Mouse (Mus musculus) megakaryocyte, adult 5-6 weeks (primary cell): ENCODE measurements around the gene Mt3. TPM values are rescaled to one million over a fixed set of nuclear protein-coding genes. Genes with fewer than 3 reads are reported as not detected.
A peak's percentile ranks its signal among the peaks of the same experiment; 100 is the strongest.
"Not testable (repeated sequence)": the region's sequence is repeated elsewhere in the genome, so short reads cannot be mapped to it uniquely, and the experiment has no call there.

Source experiments
- ATAC-seq: 2 replicates; pipeline ENCODE4 v1.8.0; 2016; ENCODE audit warnings: mild to moderate bottlenecking, inconsistent platforms; ENCODE audit not compliant: poor library complexity, severe bottlenecking
- total RNA-seq, 2 experiments: library from RNA; stranded (forward) in 1 of 2; stranded (reverse) in 1 of 2; fragments of 153-499, 151-499 nt in 1 of 2; fragments of 221-1000, 200-1000 nt in 1 of 2; gene quantifications; 2 replicates each; pipeline versions ENCODE4 v1.2.3 to v1.2.4; 2015 to 2017

The Mt3 gene
- total RNA-seq, 2 experiments from 2014 or later, result not detected

DNA sequence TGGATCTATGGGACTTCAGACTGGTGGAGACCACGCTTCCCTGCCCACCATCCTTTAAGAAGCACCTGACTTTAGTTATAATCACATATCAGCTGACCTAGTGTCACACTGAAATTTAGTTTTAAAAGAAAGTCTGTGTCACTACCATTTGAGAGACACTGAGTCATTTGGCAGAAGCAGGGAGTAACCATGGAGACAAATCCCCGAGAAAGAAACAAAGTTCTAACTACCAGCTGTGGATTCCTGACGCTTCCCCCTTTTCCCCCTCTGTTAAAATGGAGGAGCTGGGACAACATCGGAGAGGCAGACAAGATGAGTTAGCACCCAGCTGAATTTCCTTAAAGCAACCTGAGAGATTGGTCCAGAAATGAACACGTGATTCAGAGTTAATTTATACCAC lies 4.2 kb upstream of the Mt3 start:
- ATAC-seq, result no peak

DNA sequence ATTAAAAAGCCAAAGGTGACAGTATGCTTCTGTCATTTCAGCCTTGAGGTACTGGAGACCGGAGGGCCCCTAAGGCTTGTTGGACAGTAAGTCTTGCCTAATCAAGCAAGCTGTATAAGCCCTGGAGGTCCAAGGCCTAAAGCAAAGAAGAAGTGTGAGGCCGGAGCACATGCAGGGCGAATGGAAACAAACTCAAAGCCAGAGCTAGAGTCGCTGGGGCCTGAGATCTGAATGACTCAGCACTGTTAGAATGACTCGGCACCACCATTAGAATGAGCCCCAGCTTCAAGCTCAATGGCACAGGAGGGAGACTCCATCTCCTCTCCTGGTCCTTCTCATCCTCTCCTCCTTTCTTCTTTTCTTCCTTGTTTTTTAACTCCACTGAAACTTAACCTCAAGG lies 1.5 kb upstream of the Mt3 start:
- ATAC-seq, result no peak

DNA sequence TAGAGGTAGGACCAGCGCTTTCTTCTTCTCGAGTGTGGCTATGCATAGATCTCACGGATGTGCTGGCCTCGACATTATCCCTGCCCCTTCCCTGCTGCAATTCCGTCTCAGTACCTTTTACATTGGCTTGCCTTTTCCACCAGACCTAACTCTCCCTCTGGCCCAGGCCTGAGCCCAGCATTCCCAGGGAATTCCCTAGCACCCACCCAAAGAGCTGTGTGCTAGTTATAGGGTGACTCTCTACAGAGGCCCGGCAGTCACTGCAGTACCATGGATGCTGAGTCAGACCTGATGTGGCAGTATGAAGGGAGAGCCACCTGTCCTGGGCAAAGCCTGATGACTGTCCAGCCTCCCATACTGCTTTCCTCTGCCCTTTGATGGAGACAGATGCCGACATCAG lies 1.0 kb downstream of the Mt3 start:
- no peak for ATAC-seq

DNA sequence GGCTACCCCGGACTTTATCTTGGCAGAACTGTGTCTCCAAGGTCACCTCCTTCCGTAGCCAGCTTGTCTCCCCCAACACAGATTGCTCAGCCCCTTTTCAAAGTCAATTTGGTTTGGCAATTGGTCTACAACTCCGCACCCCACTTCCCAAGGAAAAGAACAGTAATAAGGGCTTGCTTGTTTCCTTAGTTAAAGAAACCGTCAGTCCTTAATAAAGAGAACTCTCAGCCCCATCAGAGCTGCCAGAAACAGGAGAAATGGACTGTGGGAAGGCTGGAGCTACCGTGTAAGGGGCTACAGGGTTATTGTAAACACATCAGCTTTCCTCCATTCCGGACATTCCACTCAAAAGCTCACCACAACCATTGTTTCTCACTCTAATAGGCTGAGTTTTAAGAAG lies 2.1 kb downstream of the Mt3 start:
- ATAC-seq, result no peak

DNA sequence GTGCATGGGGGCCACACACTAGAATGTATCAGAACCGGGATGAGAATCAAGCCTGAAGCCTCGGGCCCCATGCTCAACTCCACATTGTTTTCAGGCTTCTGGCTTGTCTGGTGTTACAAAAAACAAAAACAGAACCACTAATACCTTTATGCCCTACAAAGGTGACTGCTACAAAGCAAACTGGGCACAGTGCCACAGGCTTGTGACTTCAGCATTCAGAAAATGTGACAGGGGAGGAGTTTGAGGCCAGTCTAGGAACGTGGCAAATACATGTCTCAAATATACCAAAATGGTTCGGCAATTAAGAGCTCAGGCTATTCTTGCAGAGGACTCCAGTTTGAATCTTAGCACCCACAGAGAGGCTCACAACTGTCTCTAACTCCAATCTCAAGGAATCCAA lies 3.7 kb downstream of the Mt3 start:
- no peak for ATAC-seq

DNA sequence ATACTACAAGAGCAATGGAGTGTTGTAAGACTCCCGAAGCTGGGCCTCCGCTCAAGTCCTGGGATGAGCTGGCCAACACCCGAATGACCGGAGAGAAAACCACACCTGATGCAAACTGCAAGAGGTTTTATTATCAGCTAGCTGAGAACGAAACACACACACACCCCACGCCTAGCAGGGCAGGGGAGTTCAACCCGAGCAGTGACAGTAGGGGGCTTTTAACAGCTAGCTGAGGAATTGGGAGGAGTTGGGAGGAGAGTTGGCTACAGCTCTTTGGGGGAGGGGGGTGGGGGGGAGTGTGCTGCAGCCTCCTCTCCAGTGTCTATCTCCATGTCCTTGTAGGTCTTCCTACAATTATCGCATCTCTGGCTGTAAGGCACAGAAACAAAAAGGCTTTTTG lies 13.4 kb downstream of the Mt3 start:
- not testable (repeated sequence) for ATAC-seq

DNA sequence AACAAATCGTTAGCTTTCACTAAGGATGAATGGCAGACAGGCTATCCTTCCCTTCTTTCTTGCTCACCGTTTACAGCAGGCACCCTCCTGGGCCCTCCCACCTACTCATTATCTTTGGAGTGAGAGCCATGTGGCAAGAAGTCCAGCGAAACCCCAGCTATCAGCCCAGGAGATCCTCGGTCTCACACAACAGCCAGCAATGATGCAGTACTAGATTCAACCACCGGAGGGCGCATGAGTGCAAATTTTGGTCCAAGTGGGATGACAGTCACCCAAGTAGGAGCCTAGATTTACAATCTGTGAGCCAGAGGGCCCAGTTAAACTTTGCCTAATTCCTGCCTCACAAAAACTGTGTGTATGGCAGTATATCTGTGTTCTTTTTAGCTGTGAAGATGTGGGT lies 14.8 kb downstream of the Mt3 start:
- peak; percentile 91 for ATAC-seq

DNA sequence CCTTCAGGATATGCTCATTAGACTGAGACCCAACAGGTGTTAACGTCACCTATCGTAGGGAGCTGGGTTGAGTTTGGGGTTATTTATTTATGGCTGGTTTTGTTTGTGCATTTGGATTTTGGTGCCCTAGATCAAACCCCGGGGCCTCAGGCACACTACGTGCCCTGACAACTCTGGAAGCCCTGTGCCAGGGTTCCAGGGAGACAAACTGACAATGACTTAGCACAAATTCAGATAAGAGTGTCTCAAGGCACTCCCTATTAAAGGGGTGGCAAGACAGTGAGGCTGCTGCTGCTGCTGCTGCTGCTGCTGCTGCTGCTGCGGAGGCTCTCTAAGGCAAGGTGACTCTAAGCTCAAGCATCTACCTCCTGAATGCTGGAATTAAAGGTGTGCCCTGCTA lies 17.1 kb downstream of the Mt3 start:
- no peak for ATAC-seq

DNA sequence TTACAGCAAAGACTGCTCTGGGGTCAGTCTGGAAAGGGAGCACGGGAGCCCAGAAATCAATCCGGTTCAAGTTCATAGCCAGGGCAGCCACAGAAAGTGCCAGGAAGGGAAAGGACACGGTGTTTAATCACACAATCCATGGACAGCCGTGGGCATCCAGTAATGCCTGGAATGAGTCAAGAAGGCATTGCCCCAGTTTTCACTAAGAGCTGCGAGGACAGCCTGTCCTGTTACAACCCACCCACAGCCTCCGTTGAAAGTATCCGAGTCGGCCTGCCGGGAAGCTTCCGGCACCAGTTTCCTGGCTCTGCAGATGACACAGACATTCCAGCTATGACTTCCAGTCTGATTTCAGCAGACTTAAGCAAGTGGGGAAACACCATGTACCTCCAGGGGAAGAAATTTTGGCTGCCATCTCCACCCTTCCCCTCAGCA lies 18.9 kb downstream of the Mt3 start:
- no peak for ATAC-seq

DNA sequence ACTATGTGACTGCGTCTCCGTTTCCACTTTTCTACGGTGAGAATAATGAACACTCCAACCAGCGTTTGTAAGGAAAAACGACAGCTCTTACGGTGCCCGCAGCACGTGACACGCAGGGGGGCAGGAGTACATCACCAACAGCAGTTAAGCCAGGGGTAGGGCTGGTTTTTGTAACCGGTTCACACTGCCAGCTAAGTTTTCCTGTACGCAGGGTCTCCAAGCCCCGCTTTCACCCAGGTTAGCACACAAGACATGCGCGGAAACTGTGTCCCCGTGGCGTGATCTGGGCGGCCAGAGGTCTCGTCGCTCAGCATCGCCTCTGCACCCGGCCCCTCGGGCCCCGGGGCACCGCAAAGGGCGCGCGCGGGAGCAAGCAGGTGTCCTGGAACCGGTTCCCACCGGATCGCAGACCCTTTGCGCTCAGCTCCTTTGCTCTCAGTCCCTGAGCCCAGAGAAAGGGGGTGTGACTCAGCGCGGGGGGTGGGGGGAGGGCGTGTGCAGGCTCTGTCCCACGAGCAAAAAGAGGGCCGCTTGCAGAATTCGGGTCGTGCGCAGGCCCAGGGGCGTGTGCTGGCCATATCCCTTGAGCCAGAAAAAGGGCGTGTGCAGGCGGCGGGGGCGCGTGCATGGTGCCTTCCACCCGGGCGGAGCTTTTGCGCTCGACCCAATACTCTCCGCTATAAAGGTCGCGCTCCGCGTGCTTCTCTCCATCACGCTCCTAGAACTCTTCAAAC lies 19.8 kb downstream of the Mt3 start, which contains the start of gene Mt2:
Gene Mt2, plus strand, starts transcription at position 590 of the 734 bp plus-strand sequence.
- peak; percentile 43 for ATAC-seq

DNA sequence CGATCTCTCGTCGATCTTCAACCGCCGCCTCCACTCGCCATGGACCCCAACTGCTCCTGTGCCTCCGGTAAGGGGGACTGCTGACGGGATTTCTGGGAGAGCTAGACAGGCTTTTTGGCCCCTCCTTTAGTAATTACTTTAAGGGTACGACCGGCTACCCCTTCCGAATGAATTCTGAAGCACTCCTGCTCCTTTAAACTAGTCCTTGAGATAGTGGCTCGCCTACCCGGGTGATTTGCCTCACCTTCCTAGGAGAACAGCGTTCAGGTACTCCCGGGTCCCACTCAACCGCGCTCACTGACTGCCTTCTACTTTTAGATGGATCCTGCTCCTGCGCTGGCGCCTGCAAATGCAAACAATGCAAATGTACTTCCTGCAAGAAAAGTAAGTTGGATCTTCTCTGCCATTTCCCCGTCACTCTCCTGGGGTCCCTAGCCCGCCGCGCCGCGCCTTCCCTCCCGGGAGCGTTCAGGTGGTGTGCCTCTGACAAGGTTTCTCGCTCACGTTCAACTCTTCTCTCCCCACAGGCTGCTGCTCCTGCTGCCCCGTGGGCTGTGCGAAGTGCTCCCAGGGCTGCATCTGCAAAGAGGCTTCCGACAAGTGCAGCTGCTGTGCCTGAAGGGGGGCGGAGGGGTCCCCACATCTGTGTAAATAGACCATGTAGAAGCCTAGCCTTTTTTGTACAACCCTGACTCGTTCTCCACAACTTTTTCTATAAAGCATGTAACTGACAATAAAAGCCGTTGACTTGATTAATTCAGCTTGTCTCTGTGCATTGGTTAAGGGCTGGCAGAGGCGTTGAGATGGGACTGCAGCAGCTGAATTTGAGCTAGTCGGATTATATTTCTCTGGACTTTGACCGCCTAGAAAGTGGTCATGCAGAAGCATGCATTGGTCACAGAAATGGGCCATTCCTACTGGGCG lies 20.7 kb downstream of the Mt3 start:
- 0 out of 2 replicates have a peak, but pooled peaks have one; percentile 31 for ATAC-seq

DNA sequence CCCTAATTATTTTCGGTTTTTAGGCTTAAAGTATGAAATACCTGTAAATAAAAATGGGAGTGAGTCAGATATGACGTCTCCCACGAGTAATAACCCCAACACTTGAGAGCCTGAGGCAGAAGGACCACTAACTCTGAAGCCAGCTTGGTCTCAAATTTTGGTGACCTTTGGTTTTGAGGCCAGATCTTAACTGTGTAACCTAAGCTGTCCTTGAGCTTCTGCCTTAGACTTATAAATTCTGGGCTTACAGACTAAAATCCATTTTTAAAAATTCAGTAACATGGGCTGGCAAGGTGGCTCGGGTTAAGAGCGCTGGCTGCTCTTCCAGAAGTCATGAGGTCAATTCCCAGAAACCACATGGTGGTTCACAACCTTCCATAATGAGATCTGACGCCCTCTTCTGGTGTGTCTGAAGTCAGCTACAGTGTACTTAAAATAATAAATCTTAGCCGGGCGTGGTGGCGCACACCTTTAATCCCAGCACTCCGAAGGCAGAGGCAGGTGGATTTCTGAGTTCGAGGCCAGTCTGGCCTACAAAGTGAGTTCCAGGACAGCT lies 21.5 kb downstream of the Mt3 start:
- ATAC-seq, result no peak

DNA sequence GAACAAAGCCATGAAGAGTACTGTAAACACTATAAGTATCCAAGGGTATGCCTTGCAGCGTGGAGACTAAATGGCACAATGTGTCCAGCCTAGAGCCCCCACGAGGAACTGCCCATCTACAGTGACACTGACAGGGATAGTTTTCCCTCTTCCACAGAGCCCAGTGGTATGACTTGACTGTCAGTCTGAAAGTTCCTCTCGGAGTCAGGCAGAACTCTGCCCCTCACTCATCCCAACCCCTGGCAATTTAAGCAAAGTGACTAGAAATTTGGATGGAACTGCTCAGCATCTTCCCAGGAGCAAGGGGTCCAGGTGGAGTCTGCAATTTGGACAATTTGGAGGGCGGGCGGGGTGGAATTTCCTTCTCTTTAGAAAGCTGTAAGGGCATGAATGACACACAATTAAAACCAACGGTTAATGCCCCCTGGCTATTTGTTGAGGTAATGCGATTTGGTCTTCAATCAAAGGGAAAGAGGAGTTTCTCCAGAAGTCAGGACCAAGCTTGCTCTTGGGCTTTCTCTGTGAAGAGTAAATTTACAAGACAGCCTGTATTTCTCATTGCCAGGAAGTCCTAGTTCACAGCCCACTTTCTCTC lies 22.3 kb downstream of the Mt3 start:
- no peak for ATAC-seq

DNA sequence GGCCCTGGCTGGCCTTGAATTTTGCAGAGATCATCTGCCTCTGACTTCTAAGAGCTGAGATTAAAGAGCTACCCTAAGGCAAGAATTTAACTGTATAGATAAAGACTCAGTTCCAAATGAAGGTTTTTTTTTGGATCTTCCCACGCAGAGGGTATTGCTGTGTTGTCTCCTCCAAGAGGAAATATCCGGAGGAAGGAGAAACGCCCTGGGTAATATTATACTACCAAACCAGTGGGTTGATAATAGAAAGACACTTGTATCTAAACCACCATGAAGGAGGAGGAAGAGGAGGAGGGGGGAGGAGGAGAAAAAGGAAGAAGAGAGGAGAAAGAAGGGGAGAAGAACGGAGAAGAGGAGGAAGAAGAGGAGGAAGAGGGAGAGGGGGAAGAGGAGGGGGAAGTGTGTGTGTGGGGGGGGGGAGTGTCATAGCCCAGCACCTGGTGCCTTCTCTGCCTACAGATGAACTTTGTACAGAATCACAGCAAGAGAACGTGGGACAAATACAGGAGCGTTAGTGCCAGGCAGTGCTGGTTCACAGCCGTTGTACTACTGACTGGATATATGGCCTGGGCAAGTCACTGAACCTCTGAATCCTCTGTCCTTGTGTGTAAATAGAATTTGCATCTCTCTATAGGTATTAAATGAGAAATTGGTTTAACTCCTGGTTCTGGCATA lies 25.4 kb downstream of the Mt3 start:
- ATAC-seq, result no peak

DNA sequence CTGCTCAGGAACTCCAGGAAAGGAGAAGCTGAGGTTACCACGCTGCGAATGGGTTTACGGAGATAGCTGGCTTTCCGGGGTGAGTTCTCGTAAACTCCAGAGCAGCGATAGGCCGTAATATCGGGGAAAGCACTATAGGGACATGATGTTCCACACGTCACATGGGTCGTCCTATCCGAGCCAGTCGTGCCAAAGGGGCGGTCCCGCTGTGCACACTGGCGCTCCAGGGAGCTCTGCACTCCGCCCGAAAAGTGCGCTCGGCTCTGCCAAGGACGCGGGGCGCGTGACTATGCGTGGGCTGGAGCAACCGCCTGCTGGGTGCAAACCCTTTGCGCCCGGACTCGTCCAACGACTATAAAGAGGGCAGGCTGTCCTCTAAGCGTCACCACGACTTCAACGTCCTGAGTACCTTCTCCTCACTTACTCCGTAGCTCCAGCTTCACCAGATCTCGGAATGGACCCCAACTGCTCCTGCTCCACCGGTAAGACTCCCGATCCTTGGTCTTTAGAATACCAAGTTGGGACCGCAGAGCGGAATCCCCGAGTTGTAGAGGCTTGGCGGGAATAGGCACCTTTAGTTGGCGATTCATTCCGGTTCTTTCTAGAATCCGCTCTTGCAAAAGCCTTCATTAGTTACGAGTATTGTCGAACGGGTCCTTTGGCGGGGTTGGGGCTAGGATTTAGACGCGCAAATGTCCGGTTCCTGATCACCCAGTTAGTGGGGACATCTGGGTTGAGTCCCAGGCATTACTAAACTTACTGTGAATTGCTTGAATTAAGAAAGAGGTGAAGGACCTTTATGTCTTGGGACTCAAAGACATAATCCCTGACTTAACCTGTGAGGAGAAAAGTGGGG lies 26.7 kb downstream of the Mt3 start, which contains the start of gene Mt1:
Gene Mt1, plus strand, starts transcription at position 226 of the 856 bp plus-strand sequence.
- ATAC-seq, result peak; percentile 78

DNA sequence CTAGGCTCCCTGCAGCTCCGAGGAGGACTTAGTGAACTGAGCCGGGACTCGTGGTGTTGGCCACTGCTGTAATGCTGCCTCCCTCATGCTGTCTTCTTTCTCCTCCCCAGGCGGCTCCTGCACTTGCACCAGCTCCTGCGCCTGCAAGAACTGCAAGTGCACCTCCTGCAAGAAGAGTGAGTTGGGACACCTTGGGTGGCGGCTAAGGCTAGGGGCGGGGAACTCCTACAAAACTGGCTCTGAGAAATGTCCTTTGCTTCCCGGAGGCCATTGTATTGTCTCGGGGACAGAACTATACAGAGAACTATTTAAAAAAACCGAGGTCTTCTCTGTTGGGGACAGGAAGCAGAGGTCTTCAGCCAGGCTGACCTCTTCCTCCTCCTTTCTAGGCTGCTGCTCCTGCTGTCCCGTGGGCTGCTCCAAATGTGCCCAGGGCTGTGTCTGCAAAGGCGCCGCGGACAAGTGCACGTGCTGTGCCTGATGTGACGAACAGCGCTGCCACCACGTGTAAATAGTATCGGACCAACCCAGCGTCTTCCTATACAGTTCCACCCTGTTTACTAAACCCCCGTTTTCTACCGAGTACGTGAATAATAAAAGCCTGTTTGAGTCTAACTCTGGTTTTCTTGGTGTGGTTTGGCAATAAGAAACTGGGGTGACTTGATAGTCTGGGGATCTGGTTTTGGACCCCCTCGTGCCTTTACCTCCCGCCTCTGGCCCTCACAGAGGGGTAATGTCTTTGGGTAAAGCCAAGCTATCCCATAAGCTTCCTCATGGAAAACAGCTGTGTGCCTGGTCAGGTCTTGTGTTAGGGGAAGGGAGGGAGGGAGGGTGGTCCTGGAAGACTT lies 27.5 kb downstream of the Mt3 start:
- 0 out of 2 replicates have a peak, but pooled peaks have one; percentile 14 for ATAC-seq

DNA sequence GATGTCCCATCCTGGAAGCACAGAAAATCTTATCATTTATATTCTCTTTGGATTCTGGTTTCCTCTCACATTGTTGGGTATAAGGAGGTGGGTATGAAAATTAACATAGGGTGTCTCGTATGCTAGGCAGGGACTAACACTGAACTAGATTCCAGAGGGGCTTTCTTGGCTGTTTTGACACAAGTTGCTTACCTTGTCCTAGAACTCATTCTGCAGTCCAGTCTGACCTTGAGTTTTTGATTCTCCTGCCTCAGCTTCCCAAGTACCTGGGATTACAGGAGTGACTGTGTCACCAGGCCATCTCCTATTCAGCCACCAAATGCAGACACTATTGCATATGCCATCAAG lies 28.1 kb downstream of the Mt3 start:
- ATAC-seq, result no peak

DNA sequence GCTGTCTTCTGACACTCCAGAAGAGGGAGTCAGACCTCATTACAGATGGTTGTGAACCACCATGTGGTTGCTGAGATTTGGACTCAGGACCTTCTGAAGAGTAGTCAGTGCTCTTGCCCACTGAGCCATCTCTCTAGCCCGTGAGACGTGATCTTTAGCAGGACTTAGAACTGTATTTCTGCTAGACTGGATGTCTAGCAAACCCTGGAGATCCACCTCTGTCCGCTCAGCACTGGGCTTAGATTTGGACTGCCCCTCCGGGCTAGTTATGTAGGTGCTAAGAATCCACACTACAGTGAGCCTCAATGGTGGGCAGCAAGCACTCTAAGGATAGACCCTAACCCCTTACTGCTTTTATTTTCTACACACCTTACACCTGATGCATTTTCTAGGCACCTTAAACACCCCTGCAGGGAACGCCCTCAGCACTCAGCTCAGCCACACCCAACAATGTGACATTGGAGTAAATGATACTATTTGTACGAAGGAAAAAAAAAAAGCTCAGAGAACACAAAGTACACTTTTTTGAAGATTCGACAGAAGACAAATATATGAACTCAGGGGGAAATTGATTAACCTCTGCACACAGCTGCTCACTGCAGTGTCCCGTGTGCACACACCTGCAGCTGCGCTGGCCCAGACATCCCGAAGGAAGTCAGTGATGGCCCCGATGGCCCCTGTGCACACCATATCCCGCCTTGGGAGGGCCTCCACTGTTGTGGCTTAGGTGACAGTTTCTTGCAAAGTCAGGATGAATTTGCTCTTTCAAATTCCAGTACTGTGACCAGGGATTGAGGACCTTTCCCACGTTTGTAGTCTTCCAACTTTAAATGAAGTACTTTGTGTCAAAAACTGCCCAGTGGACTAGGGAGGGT lies 29.9 kb downstream of the Mt3 start:
- ATAC-seq, result no peak
